Mouse (Mus musculus): Measurements from ENCODE around the gene Epm2aip1.

Epm2aip1 gene

GRCm38 (mm10) chr9:111271434-111272160 lies at the start of gene Epm2aip1, which contains the start of gene Mlh1:
Gene Epm2aip1 (plus strand): TSS chr9:111271929.
Gene Mlh1 (minus strand): TSS chr9:111271791.
- peak; percentile 98 to 99 for DNase-seq (ENCODE audit: low spot score in 2 of 2)

DNA sequence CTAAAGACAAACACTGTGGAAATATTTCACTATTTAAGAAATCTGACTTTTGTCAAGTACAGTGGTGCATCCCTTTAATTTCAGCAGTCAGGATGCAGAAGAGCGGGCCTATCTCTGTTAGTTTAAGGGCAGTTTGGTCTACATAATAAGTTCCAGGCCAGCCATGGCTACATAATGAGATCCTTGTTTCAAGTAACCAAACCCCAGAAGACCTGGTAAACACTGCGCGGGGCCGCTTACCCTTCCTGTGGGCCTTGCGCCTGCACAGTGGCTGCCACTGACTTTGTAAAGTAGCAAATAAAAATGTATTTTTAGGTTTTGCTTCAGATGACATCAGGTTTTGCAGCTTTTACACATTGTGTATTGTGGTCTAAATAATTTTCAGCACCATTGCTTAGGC lies 48.3 kb upstream of the Epm2aip1 start:
- no peak for DNase-seq (ENCODE audit: low spot score in 2 of 2)

- DNase-seq (ENCODE audit: low spot score in 2 of 2), result peak in 1 of 2 experiments; percentile 35
Measured at GRCm38 (mm10) chr9:111228446-111228845, 43.3 kb upstream of the Epm2aip1 start.

GRCm38 (mm10) chr9:111234701-111235100 lies 37.0 kb upstream of the Epm2aip1 start:
- no peak for DNase-seq (ENCODE audit: low spot score in 2 of 2)

DNA sequence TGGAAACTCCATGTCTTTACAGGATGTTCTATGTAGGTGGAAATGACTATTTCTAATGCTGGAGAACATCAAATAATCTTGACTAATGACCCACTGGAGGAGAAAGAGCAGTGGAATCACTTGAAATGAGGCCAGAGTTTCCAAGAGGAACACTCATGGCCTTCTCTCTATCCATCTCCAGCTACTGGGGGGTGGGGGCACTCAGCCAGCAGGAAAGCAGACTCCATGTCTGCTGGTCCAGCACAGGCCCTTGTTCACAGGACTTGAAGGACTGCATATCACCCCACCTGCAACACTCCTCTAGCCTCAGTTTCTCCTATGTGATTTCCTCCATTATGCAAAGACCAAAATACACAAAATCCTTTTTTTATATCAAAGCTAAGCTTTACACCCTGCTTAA lies 34.0 kb upstream of the Epm2aip1 start:
- DNase-seq (ENCODE audit: low spot score in 2 of 2), result no peak

GRCm38 (mm10) chr9:111239821-111240220 lies 31.9 kb upstream of the Epm2aip1 start:
- no peak for DNase-seq (ENCODE audit: low spot score in 2 of 2)

- DNase-seq (ENCODE audit: low spot score in 2 of 2), result no peak
Measured at GRCm38 (mm10) chr9:111243384-111243783, 28.3 kb upstream of the Epm2aip1 start.

DNA sequence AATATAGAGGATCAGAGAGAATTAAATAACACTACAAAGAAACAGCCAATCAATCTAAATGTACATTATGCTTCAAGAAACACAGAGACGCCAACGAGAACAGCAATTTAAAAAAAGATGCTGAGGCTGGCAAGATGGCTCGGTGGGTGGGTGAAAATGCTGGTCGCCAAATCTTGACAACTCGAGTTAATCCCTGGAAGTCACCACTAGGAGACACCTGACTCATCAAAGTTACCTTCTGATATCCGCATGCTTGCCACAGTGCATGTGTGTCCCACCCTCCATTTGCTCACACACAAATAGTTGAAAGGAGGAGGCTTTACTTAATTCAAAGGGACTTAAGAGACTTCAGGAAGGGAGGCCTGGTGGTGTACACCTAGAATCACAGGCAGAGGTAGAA lies 26.2 kb upstream of the Epm2aip1 start:
- no peak for DNase-seq (ENCODE audit: low spot score in 2 of 2)

DNA sequence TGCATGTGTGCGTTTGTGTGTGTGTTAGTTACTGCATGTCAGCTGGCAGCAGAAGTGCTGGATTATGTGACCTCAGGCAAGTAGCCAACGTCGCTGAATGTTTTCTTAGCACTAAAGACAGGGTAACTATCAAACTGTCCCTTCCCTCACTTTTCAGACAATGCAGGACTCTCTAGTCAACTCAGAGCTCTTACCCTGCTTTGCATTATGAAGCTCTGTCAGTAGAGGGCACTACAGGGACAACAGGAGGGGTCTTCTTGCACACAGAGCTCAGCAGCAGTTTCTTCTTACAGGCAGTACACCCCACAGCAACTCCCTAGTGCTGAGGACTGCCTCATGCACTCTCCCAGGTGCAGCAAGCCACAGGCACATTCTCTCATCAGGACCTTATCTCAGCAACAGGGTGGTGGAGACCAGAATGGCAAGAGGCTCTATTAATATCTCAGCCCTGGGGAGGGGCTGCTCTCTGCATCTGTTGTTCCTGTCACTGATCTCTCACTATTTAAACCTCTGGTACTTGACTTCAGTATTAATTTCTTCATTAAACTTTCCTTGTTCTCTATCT lies 24.0 kb upstream of the Epm2aip1 start:
- peak in 1 of 2 experiments; percentile 7 for DNase-seq (ENCODE audit: low spot score in 2 of 2)

GRCm38 (mm10) chr9:111252161-111252869 lies 19.4 kb upstream of the Epm2aip1 start:
- DNase-seq (ENCODE audit: low spot score in 2 of 2), result no peak

GRCm38 (mm10) chr9:111260360-111260985 lies 11.3 kb upstream of the Epm2aip1 start:
- peak; percentile 43 to 50 for DNase-seq (ENCODE audit: low spot score in 2 of 2)

- no peak for DNase-seq (ENCODE audit: low spot score in 2 of 2)
Measured at GRCm38 (mm10) chr9:111261356-111261755, 10.4 kb upstream of the Epm2aip1 start.

GRCm38 (mm10) chr9:111267998-111268397 lies 3.7 kb upstream of the Epm2aip1 start:
- DNase-seq (ENCODE audit: low spot score in 2 of 2), result no peak

GRCm38 (mm10) chr9:111270606-111271005 lies 1.1 kb upstream of the Epm2aip1 start:
- DNase-seq (ENCODE audit: low spot score in 2 of 2), result no peak

DNA sequence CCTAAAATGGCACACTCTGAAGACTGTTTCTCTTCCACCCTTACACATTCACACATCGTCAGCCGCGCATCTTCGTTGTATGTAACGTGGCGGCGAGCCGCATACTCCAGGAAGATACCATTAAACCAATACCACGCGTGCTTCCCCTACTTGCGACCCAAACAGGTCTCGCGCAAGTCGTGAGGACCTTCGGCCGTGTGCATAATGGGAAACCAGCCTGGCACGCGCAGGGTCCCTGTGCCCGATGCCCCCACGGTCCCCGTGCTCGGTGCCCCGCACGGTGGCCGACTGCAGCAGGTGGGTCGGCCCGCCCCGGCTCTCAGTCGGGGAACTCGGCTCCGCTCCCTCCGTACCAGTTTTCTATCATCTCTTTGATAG lies 684 bp upstream of the Epm2aip1 start:
- no peak for DNase-seq (ENCODE audit: low spot score in 2 of 2)

DNA sequence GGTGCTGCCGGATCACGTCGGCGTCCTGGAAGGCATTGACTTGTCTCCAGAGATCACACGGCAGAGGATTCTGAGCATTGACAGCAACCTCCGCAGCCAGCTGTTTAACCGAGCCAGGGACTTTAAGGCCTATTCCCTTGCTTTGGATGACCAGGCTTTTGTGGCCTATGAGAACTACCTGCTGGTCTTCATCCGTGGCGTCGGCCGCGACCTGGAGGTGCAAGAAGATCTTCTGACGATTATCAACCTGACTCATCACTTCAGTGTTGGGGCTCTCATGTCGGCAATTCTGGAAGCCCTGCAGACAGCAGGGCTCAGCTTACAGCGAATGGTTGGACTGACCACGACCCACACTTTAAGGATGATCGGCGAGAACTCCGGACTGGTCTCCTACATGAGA lies 627 bp downstream of the Epm2aip1 start:
- peak in 1 of 2 experiments; percentile 8 for DNase-seq (ENCODE audit: low spot score in 2 of 2)

GRCm38 (mm10) chr9:111272996-111273785 lies 1.5 kb downstream of the Epm2aip1 start:
- no peak for DNase-seq (ENCODE audit: low spot score in 2 of 2)

DNA sequence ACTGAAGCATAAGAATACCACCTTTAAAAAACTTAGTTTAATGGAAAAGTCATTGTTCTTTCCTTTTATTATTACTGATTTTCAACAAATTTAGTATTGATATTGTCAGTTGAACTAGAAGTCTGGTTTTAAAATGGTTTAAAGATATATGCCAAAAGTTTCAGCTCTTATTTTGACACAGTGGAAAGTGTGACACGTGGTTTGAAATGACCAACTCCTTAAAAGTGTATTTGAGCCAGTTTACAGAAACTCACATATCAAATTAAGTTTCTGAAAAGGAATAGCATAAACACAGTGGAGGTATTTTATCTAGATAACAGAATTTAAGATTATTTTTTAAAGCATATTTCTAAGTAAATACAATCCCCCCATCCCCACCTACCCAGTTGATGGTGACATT lies 2.2 kb downstream of the Epm2aip1 start:
- no peak for DNase-seq (ENCODE audit: low spot score in 2 of 2)

DNA sequence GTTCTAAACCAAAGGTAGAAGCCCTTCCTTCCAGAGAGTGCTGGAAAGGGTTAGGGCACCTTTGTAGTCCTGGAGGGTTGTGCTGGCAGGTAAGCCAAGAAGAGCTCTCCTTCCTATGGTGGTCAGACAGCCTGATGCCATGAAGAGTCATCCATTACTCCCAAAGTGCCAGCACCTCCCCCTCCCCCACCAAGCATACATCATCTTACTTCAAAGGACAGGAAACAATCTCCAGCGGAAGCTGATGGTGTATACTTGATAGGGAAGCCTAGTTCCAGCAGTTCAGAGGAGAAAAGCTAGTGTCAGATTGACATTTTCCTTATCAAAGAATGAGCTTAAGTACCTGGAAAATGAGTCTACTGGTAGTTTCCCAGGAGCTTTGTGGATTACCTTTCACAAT lies 3.4 kb downstream of the Epm2aip1 start:
- DNase-seq (ENCODE audit: low spot score in 2 of 2), result no peak

DNA sequence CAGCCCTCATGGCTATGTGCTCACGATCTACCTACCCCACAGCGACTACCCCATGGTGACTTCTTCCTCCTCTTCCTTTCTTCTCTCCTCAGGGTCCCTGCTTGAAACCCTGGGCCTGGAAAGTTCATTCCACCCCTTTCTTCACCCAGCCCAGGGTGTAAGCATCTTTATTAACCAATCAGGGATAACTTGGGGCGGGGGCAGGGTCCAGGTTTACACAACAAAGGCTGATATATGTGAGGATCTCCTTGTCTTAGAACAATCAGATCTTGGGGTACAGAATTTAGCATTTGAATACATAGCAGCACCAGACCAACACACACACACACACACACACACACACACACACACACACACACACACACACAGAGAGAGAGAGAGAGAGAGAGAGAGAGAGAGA lies 13.3 kb downstream of the Epm2aip1 start:
- DNase-seq (ENCODE audit: low spot score in 2 of 2), result no peak

- DNase-seq (ENCODE audit: low spot score in 2 of 2), result no peak
Measured at GRCm38 (mm10) chr9:111285676-111286075, 13.9 kb downstream of the Epm2aip1 start.

- DNase-seq (ENCODE audit: low spot score in 2 of 2), result no peak
Measured at GRCm38 (mm10) chr9:111286468-111286867, 14.7 kb downstream of the Epm2aip1 start.
